Mouse (Mus musculus) intestine, embryonic 16.5 days (tissue): ENCODE measurements around the gene Srsf9. TPM values are rescaled to one million over a fixed set of nuclear protein-coding genes. Genes with fewer than 3 reads are reported as not detected.

Experiments
- ATAC-seq: fragments of 200-750 bp; cut with Nextera tagmentation; 2 replicates; pipeline ENCODE4 v1.8.0; 2017; ENCODE audit warnings: moderate TSS enrichment, moderate library complexity
- H3K27ac ChIP-seq: fragments of 300-500 bp; sonication (generic); 2 replicates; pipeline ENCODE4 v1.5.1; 2014; ENCODE audit warnings: mild to moderate bottlenecking, low read length
- H3K27me3 ChIP-seq: fragments of 300-500 bp; sonication (generic); replicated peaks from 2 replicates; pipeline ENCODE4 v1.6.1; 2014; ENCODE audit warnings: low read length, control low read depth, mixed read lengths; ENCODE audit not compliant: control insufficient read depth, insufficient read depth
- H3K36me3 ChIP-seq: fragments of 300-500 bp; sonication (generic); 2 replicates; pipeline ENCODE4 v1.6.1; 2014; ENCODE audit warnings: low read length, control low read depth; ENCODE audit not compliant: control insufficient read depth, insufficient read depth
- H3K4me1 ChIP-seq: fragments of 300-500 bp; sonication (generic); 2 replicates; pipeline ENCODE4 v1.6.1; 2014; ENCODE audit warnings: low read length, control low read depth, mixed read lengths; ENCODE audit not compliant: control insufficient read depth, insufficient read depth
- H3K4me2 ChIP-seq: fragments of 300-500 bp; sonication (generic); 2 replicates; pipeline ENCODE4 v1.6.1; 2014; ENCODE audit warnings: low read depth, low read length, control low read depth
- H3K4me3 ChIP-seq: fragments of 300-500 bp; sonication (generic); 2 replicates; pipeline ENCODE4 v1.5.1; 2014; ENCODE audit warnings: mild to moderate bottlenecking, low read length
- H3K9ac ChIP-seq: fragments of 300-500 bp; sonication (generic); 2 replicates; pipeline ENCODE4 v1.6.1; 2014; ENCODE audit warnings: low read depth, low read length
- H3K9me3 ChIP-seq: fragments of 300-500 bp; sonication (generic); 2 replicates; pipeline ENCODE4 v1.6.1; 2016; ENCODE audit warnings: low read length, control low read depth; ENCODE audit not compliant: control insufficient read depth
- WGBS: fragments of 180-500 bp; shearing (Covaris S2); extraction: QIAGEN DNeasy Blood & Tissue Kit; methylation state at CpG from one replicate; pipeline ENCODE4 v1.1.7; 2014; 5-methylcytosine and 5-hydroxymethylcytosine counted together
- polyA plus RNA-seq: library from polyadenylated mRNA; unstranded; fragments of >200 nt; fragmentation: Nextera tagmentation; extraction: Ambion mirVana; gene quantifications from 2 replicates; pipeline ENCODE4 v1.2.1, GENCODE M21; 2015

The Srsf9 gene
- polyA plus RNA-seq, result 67.9 and 121 TPM in 2 replicates

GRCm38 (mm10) chr5:115326875-115327609, at the start of gene Srsf9:
Gene Srsf9, plus strand, starts transcription at chr5:115327177.
- peak; percentile 96 for ATAC-seq
- H3K27ac ChIP-seq, result peak within 1 kb of the TSS; percentile 87

GRCm38 (mm10) chr5:115278053-115278452, 48.9 kb upstream of the Srsf9 start:
- no peaks in the 10 kb centered on the region for H3K36me3 ChIP-seq
- WGBS, result 56% methylated on average over 1 of the region's 1 CpGs
- ATAC-seq, result no peak
- H3K9ac ChIP-seq, result no peak overlapping the region
- H3K4me3 ChIP-seq, result no peak overlapping the region
- no peak overlapping the region for H3K27ac ChIP-seq
- no peaks in the 10 kb centered on the region for H3K27me3 ChIP-seq
- H3K9me3 ChIP-seq, result 0 out of 2 replicates have a peak, but pooled peaks cover 3% of the 10 kb centered on the region
- H3K4me2 ChIP-seq, result no peak overlapping the region
- peaks cover 13% of the 10 kb centered on the region; the same call in 1 of the 2 replicates for H3K4me1 ChIP-seq

More at GRCm38 (mm10) chr5:115326875-115327609, at the start of gene Srsf9:
- Histone ChIP-seq H3K4me2 (peak within 1 kb of the TSS; percentile 80), H3K9me3 (no peaks in the 10 kb centered on the region), H3K36me3 (peaks cover 13% of the 10 kb centered on the region), H3K9ac (peak within 1 kb of the TSS; percentile 92), H3K27me3 (no peaks in the 10 kb centered on the region), H3K4me3 (peak within 1 kb of the TSS; percentile 99), H3K4me1 (peaks cover 12% of the 10 kb centered on the region)
- WGBS, result 0% methylated on average over 71 of the region's 97 CpGs

GRCm38 (mm10) chr5:115278785-115279184, 48.2 kb upstream of the Srsf9 start:
- Histone ChIP-seq H3K4me3 (no peak overlapping the region), H3K9ac (no peak overlapping the region), H3K9me3 (0 out of 2 replicates have a peak, but pooled peaks cover 3% of the 10 kb centered on the region), H3K27me3 (no peaks in the 10 kb centered on the region), H3K4me1 (peaks cover 7% of the 10 kb centered on the region; the same call in 1 of the 2 replicates), H3K4me2 (no peak overlapping the region), H3K27ac (no peak overlapping the region), H3K36me3 (no peaks in the 10 kb centered on the region)
- ATAC-seq, result no peak
- WGBS, result 57% methylated on average over 2 of the region's 2 CpGs

GRCm38 (mm10) chr5:115279226-115280049, 47.5 kb upstream of the Srsf9 start, which contains the start of gene Coq5:
Gene Coq5, plus strand, starts transcription at chr5:115279666.
- Histone ChIP-seq H3K27me3 (no peaks in the 10 kb centered on the region), H3K9ac (peak within 1 kb of the TSS; percentile 86), H3K4me2 (peak within 1 kb of the TSS; percentile 90), H3K9me3 (0 out of 2 replicates have a peak, but pooled peaks cover 3% of the 10 kb centered on the region), H3K4me1 (peaks cover 7% of the 10 kb centered on the region; the same call in 1 of the 2 replicates), H3K4me3 (peak within 1 kb of the TSS; percentile 94), H3K36me3 (no peaks in the 10 kb centered on the region), H3K27ac (peak within 1 kb of the TSS; percentile 69)
- peak; percentile 80 for ATAC-seq
- 4% methylated on average over 45 of the region's 45 CpGs for WGBS

GRCm38 (mm10) chr5:115280050-115280687, 46.8 kb upstream of the Srsf9 start:
- no peak; the same call in none of the 2 replicates for ATAC-seq
- peak overlapping the region; percentile 90 for H3K4me2 ChIP-seq
- WGBS, result 6% methylated on average over 17 of the region's 17 CpGs
- peak overlapping the region; percentile 94 for H3K4me3 ChIP-seq
- no peaks in the 10 kb centered on the region for H3K27me3 ChIP-seq
- peak overlapping the region; percentile 86 for H3K9ac ChIP-seq
- 0 out of 2 replicates have a peak, but pooled peaks cover 3% of the 10 kb centered on the region for H3K9me3 ChIP-seq
- H3K27ac ChIP-seq, result peak overlapping the region; percentile 69; the same call in 1 of the 2 replicates
- peaks cover 7% of the 10 kb centered on the region; the same call in 1 of the 2 replicates for H3K4me1 ChIP-seq
- H3K36me3 ChIP-seq, result no peaks in the 10 kb centered on the region

- Histone ChIP-seq H3K9ac (no peak overlapping the region), H3K4me2 (no peak overlapping the region), H3K4me3 (no peak overlapping the region), H3K9me3 (no peaks in the 10 kb centered on the region), H3K27ac (no peak overlapping the region), H3K36me3 (0 out of 2 replicates have a peak, but pooled peaks cover 3% of the 10 kb centered on the region), H3K4me1 (peaks cover 4% of the 10 kb centered on the region; the same call in 1 of the 2 replicates), H3K27me3 (no peaks in the 10 kb centered on the region)
- ATAC-seq, result no peak
- WGBS, result 83% methylated on average over 3 of the region's 3 CpGs
Measured at GRCm38 (mm10) chr5:115284735-115285134, 42.2 kb upstream of the Srsf9 start.

GRCm38 (mm10) chr5:115294173-115294572, 32.8 kb upstream of the Srsf9 start:
- Histone ChIP-seq H3K27me3 (no peaks in the 10 kb centered on the region), H3K36me3 (peaks cover 15% of the 10 kb centered on the region; the same call in 1 of the 2 replicates), H3K4me1 (peaks cover 12% of the 10 kb centered on the region), H3K27ac (no peak overlapping the region), H3K9ac (no peak overlapping the region), H3K4me3 (no peak overlapping the region), H3K4me2 (no peak overlapping the region), H3K9me3 (no peaks in the 10 kb centered on the region)
- ATAC-seq, result no peak
- WGBS, result 91% methylated on average over 8 of the region's 8 CpGs

GRCm38 (mm10) chr5:115296347-115296746, 30.6 kb upstream of the Srsf9 start:
- Histone ChIP-seq H3K9me3 (no peaks in the 10 kb centered on the region), H3K27me3 (no peaks in the 10 kb centered on the region), H3K36me3 (peaks cover 15% of the 10 kb centered on the region; the same call in 1 of the 2 replicates), H3K9ac (no peak overlapping the region), H3K4me3 (no peak overlapping the region), H3K4me2 (no peak overlapping the region), H3K27ac (peak overlapping the region; percentile 21; the same call in 1 of the 2 replicates), H3K4me1 (peaks cover 16% of the 10 kb centered on the region)
- WGBS, result 70% methylated on average over 10 of the region's 10 CpGs
- no peak for ATAC-seq
